Mouse (Mus musculus): ENCODE measurements around the gene Chrna3.

The Chrna3 gene

GRCm38 (mm10) chr9:54995645-54996044 lies 30.7 kb downstream of the Chrna3 start:
- no peak for DNase-seq (ENCODE audit: low spot score)

- DNase-seq (ENCODE audit: low spot score), result no peak
Measured at GRCm38 (mm10) chr9:54994381-54994780, 32.0 kb downstream of the Chrna3 start.

DNA sequence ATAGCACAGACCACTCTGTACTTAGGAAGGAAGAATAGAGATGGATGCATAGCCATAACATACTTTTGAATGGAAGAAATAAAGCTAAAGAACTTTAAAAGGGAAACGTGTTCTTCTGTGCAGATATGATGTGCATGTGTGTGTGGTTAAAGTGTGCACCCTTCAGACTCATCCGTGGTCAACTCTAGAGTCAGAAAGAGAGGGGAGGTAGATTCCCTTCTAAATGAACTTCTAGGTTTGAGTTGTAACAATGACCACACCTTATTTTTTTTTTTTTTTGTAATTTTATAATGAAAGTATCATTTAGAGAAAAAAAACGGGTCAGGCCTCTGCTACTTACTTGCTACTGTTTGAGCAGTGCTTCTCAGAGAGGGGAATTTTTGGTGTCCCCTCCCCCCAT lies 36.0 kb downstream of the Chrna3 start:
- no peak for DNase-seq (ENCODE audit: low spot score)

DNA sequence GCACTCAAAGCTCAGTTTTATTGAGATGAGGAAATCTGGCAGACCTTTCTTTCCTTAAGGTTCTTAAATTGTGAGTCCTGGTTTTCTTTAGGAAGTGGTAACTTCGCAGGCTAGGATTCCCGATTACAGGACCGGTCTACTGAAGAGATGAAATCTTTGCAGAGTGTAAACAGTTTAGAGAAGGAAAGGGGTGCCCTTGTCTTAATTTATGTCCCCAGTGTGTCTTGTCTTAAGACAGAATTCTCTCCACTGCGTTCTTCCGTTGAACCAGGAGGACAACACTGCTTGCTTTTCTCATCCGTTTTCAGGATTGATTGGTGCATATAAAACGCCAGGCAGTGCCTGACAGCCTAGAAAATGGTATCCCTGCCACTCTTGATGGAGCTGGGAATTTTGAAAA lies 44.0 kb downstream of the Chrna3 start:
- DNase-seq (ENCODE audit: low spot score), result no peak

DNA sequence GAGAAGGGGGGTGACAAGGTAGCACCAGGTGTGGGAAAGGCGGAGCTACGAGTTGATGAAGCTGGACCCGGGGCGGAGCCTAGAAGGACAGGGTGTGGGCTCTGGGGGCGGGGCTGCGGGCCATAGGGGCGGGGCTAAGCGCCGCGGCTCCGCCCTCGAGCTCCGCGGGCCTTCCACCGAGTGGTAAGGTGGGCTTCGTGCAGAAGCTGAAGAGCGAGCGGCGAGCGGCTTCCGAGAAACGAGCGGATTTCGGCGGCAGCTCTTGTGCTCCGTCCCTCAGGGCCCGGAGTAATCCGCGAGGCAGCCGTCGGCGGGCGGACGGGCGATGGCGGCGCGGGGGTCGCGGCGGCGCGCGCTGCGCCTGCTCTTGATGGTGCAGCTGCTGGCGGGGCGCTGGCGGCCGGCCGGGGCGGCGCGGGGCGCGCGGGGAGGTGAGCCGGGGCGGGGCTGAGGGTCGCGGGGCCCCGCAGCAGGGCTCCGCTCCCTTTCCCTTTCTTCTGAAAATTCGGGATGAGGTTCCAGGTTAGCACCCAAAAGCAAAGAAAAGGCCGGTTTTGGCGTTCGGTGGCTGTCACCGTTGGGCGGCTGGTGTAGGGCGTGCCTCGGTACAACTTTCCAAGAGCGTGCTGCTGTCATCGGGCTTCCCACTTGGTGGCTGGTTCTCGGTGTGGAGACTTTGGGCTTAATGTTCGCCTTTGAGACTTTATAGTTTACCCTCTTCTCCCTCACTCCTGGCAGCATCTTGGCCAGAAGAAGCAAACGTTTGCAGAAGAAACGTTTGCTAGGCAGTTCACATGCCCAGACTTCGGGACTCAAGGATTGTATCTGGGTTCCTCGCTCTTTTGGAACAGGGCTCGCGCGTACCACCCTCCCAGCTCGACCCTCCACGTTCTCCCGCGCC lies 44.8 kb downstream of the Chrna3 start:
- peak; percentile 2 for DNase-seq (ENCODE audit: low spot score)

- no peak for DNase-seq (ENCODE audit: low spot score)
Measured at GRCm38 (mm10) chr9:54980674-54981073, 45.7 kb downstream of the Chrna3 start, which contains the start of gene Chrna5. Gene Chrna5 (plus strand): TSS chr9:54980880.

DNA sequence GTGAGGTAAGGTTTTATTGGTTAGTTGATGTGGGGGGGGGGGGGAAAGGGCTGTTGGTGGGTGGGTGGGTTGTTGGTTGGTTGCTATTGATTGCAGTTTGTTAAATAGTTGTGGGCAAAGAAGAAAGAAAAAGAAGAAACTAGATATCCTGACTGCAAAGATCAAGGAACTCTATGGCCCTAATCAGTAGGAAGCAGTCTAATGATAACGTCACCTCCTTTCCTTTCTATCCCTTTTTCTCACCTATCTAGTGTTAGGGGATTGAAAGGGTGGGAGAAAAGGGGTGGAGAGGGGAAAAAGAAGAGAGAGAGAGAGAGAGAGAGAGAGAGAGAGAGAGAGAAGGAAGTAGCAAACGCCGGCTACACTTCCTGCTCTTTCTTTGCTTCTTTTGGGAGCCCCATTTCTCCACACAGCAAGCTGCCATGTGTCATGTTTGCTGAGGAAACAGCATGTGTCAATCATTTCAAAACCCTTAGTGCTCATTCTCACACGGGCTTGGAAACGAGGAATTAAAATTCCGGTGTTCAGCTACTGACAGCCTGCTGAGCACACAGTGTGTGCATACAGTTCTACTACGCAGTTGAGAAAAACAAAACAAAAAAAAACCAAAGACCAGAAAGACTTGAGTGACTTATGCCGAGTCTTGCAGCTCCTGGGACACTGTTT lies 56.3 kb downstream of the Chrna3 start:
- DNase-seq (ENCODE audit: low spot score), result no peak

DNA sequence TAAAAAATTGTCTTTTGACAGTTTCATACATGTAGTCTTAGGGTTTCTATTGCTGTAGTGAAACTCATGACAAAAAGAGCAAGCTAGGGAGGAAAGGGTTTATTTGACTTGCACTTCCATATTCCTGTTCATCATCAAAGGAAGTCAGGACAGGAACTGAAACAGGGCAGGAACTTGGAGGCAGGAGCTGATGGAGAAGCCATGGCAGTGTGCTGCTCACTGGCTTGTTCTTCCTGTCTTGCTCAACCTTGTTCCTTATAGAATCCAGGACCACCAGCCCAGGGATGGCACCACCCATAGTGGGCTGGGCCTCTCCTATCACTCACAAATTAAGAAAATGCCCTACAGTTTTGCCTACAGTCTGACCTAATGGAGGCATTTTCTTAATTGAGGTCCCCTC lies 62.7 kb downstream of the Chrna3 start:
- DNase-seq (ENCODE audit: low spot score), result no peak

DNA sequence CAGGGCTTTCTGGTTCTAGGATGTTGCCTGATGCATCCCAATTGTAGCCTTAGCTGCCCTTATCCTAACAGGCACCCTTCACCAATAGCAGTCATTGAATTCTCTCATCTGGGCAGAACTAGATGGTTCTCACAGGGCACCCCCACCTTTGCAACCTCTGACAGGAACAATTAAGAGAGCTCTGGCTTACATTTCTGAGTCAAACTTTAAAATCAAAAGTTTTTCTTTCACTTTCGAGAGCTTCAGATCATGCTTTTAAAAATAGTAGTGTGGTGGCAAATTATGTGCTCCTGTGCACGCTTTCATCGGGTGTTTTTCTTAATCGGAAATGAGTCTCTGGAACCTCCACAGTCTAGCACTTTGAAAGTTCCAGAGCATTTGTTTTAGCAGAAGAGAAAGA lies 65.3 kb downstream of the Chrna3 start:
- no peak for DNase-seq (ENCODE audit: low spot score)

Data from spleen, adult 12 weeks (tissue).